Mouse (Mus musculus) embryonic fibroblast, embryonic 13.5 days (primary cell): ENCODE data around the gene Jph2.

Source experiments
- CTCF ChIP-seq: IDR thresholded peaks from 2 replicates; pipeline ENCODE4 v1.5.1; 2011; ENCODE audit warnings: mild to moderate bottlenecking, control low read depth, low read length, moderate library complexity, borderline replicate concordance; ENCODE audit not compliant: insufficient read depth
- POLR2A ChIP-seq: IDR thresholded peaks from 2 replicates; pipeline ENCODE4 v1.6.1; 2011; ENCODE audit warnings: low read depth, mild to moderate bottlenecking, control low read depth, low read length, moderate library complexity

DNA sequence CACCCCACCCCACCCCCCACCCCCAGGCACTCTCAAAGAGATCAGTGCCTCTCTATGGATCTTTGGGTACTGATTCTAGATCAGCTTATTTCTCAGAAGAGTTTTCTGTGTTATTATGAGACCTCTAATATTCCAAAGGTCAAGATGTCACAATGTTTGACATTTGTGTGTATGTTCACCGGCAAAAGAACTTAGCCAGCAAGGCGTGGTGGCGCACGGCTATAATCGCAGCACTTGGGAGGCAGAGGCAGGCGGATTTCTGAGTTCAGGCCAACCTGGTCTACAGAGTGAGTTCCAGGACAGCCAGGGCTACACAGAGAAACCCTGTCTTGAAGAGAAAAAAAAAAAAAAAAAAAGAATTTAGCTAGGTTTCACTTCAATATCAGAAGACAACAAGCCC is 19.2 kb upstream of the Jph2 start:
- TF ChIP-seq CTCF: no peak
- no peak for TF ChIP-seq POLR2A
